In genomic region chr9:94759904-94760303, GRCm38 (mm10) we compare ENCODE assay signal across 22 mouse cellular contexts.
DNase-seq lines count a peak whose midpoint lies in the region; ATAC-seq lines count a peak whose summit lies in the region.
"Had no signal": no experiment of that assay in that cellular context is flagged by ENCODE, and none has a peak within 500 bp of the region (broad histone marks: within the 10 kb centered on the region; RNA-seq: fewer than 3 reads in every experiment).

No protein-coding gene starts in this region.

- H3K9ac ChIP-seq in forebrain, embryonic 11.5 days (ENCODE audit: low read length) = no peak overlapping the region
- no peak overlapping the region for H3K9ac ChIP-seq in forebrain, embryonic 16.5 days (replicated peaks; ENCODE audit: low read depth, low read length)
- H3K9ac ChIP-seq in neural tube, embryonic 14.5 days (replicated peaks; ENCODE audit: low read depth, low read length) = no peak overlapping the region
- no peak overlapping the region for H3K9ac ChIP-seq in forebrain, embryonic 13.5 days
- H3K9ac ChIP-seq: embryonic facial prominence, embryonic 12.5 days; heart, embryonic 15.5 days; hindbrain, embryonic 13.5 days had no signal

- 15% methylated on average over 5 of the region's 5 CpGs for WGBS in forebrain, embryonic 11.5 days
- 3% methylated on average over 5 of the region's 5 CpGs for WGBS in forebrain, embryonic 16.5 days
- WGBS in neural tube, embryonic 14.5 days = 4% methylated on average over 5 of the region's 5 CpGs
- 5% methylated on average over 5 of the region's 5 CpGs for WGBS in forebrain, embryonic 13.5 days

- no peak overlapping the region for H3K27ac ChIP-seq in forebrain, embryonic 11.5 days (ENCODE audit: low read depth, low read length)
- no peak overlapping the region for H3K27ac ChIP-seq in forebrain, embryonic 16.5 days (ENCODE audit: low read length)
- H3K27ac ChIP-seq in neural tube, embryonic 14.5 days (ENCODE audit: low read depth, low read length) = no peak overlapping the region
- H3K27ac ChIP-seq in forebrain, embryonic 13.5 days = no peak overlapping the region
- H3K27ac ChIP-seq: embryonic facial prominence, embryonic 12.5 days; heart, adult 2 months; heart, embryonic 15.5 days; hindbrain, embryonic 13.5 days; hindbrain, postnatal 0 days had no signal

- H3K4me2 ChIP-seq in forebrain, embryonic 11.5 days (ENCODE audit: low read depth, low read length, severe bottlenecking) = no peak overlapping the region
- H3K4me2 ChIP-seq in forebrain, embryonic 16.5 days (ENCODE audit: low read length) = no peak overlapping the region
- no peak overlapping the region for H3K4me2 ChIP-seq in neural tube, embryonic 14.5 days (ENCODE audit: low read depth, low read length)
- no peak overlapping the region for H3K4me2 ChIP-seq in forebrain, embryonic 13.5 days
- H3K4me2 ChIP-seq: embryonic facial prominence, embryonic 12.5 days; heart, embryonic 11.5 days; heart, embryonic 15.5 days; hindbrain, embryonic 13.5 days had no signal

- H3K27me3 ChIP-seq in forebrain, embryonic 11.5 days (ENCODE audit: control insufficient read depth, insufficient read depth, low read length) = no peaks in the 10 kb centered on the region
- no peaks in the 10 kb centered on the region for H3K27me3 ChIP-seq in forebrain, embryonic 16.5 days (replicated peaks; ENCODE audit: control insufficient read depth, insufficient read depth, low read length)
- H3K27me3 ChIP-seq in neural tube, embryonic 14.5 days (ENCODE audit: control insufficient read depth, insufficient read depth, low read length) = no peaks in the 10 kb centered on the region
- H3K27me3 ChIP-seq in forebrain, embryonic 13.5 days = no peaks in the 10 kb centered on the region
- H3K27me3 ChIP-seq: CH12.LX; embryonic facial prominence, embryonic 12.5 days; heart, embryonic 15.5 days; hindbrain, embryonic 13.5 days had no signal

- H3K9me3 ChIP-seq in forebrain, embryonic 11.5 days (ENCODE audit: control insufficient read depth, low read length) = no peaks in the 10 kb centered on the region
- H3K9me3 ChIP-seq in forebrain, embryonic 16.5 days (ENCODE audit: control insufficient read depth, low read length) = no peaks in the 10 kb centered on the region
- H3K9me3 ChIP-seq in neural tube, embryonic 14.5 days (ENCODE audit: control insufficient read depth, low read length) = no peaks in the 10 kb centered on the region
- no peaks in the 10 kb centered on the region for H3K9me3 ChIP-seq in forebrain, embryonic 13.5 days (replicated peaks)
- H3K9me3 ChIP-seq: embryonic facial prominence, embryonic 12.5 days; heart, embryonic 15.5 days; hindbrain, embryonic 13.5 days had no signal

- ATAC-seq in forebrain, embryonic 11.5 days (replicated peaks; ENCODE audit: low FRiP score) = peak; percentile 95
- no peak for ATAC-seq in forebrain, embryonic 16.5 days
- ATAC-seq in neural tube, embryonic 14.5 days (ENCODE audit: low read depth) = peak; percentile 38; the same call in 1 of the 2 replicates
- peak; percentile 79; the same call in 1 of the 2 replicates for ATAC-seq in forebrain, embryonic 13.5 days
- ATAC-seq: hindbrain, postnatal 0 days had no signal

- no peaks in the 10 kb centered on the region for H3K36me3 ChIP-seq in forebrain, embryonic 11.5 days (ENCODE audit: control insufficient read depth, insufficient read depth, low read length)
- H3K36me3 ChIP-seq in forebrain, embryonic 16.5 days (ENCODE audit: control insufficient read depth, insufficient read depth) = no peaks in the 10 kb centered on the region
- no peaks in the 10 kb centered on the region for H3K36me3 ChIP-seq in neural tube, embryonic 14.5 days (ENCODE audit: control insufficient read depth, insufficient read depth, low read length)
- no peaks in the 10 kb centered on the region for H3K36me3 ChIP-seq in forebrain, embryonic 13.5 days (ENCODE audit: poor library complexity, severe bottlenecking)
- H3K36me3 ChIP-seq: embryonic facial prominence, embryonic 12.5 days; heart, embryonic 15.5 days; hindbrain, embryonic 13.5 days had no signal

- H3K4me1 ChIP-seq in forebrain, embryonic 11.5 days (replicated peaks; ENCODE audit: control insufficient read depth, insufficient read depth, low read length) = peaks cover 5% of the 10 kb centered on the region; the same call in 1 of the 2 replicates
- H3K4me1 ChIP-seq in forebrain, embryonic 16.5 days (replicated peaks; ENCODE audit: control insufficient read depth, insufficient read depth, low read length) = peaks cover 2% of the 10 kb centered on the region; the same call in 1 of the 2 replicates
- H3K4me1 ChIP-seq in neural tube, embryonic 14.5 days (ENCODE audit: control insufficient read depth, insufficient read depth, low read length) = 0 out of 2 replicates have a peak, but pooled peaks cover 7% of the 10 kb centered on the region
- peaks cover 9% of the 10 kb centered on the region; the same call in 1 of the 2 replicates for H3K4me1 ChIP-seq in forebrain, embryonic 13.5 days
- H3K4me1 ChIP-seq: embryonic facial prominence, embryonic 12.5 days; heart, embryonic 15.5 days had no signal

- H3K4me3 ChIP-seq in forebrain, embryonic 11.5 days (ENCODE audit: low read depth, low read length) = no peak overlapping the region
- no peak overlapping the region for H3K4me3 ChIP-seq in forebrain, embryonic 16.5 days (replicated peaks; ENCODE audit: low read length)
- H3K4me3 ChIP-seq in neural tube, embryonic 14.5 days (ENCODE audit: low read depth, low read length) = no peak overlapping the region
- no peak overlapping the region for H3K4me3 ChIP-seq in forebrain, embryonic 13.5 days
- H3K4me3 ChIP-seq: embryonic facial prominence, embryonic 12.5 days; heart, adult 2 months; heart, embryonic 15.5 days; hindbrain, embryonic 13.5 days had no signal

- DNase-seq in forebrain, embryonic 11.5 days (ENCODE audit: low spot score) = peak; percentile 61
- no peak for DNase-seq in neural tube, embryonic 10.5 days (ENCODE audit: extremely low spot score, low spot score)
- DNase-seq in retina, postnatal 1 day = peak; percentile 65
- no peak for DNase-seq in MN1 (ENCODE audit: low spot score)
- DNase-seq in adrenal gland, postnatal 10 days = no peak
- DNase-seq: adrenal gland, adult 8-10 months; cerebellum, adult 11-12 months; cerebellum, adult 9-10 months; cerebellum, postnatal 25 days; gastrocnemius, postnatal 10 days; heart, adult 2 months; heart, postnatal 14 days; kidney, adult 11 months had no signal

Comparison
In these comparisons a context has a peak if more than half of its experiments do, and no peak if none do; other contexts are left out.
1. DNase-seq: peak in forebrain, embryonic 11.5 days (single experiment) and retina, postnatal 1 day (single experiment); none in neural tube, embryonic 10.5 days (single experiment), MN1 (single experiment) and adrenal gland, postnatal 10 days (single experiment).